Comparison of ENCODE assay signal across 9 mouse cellular contexts in the genomic region with DNA sequence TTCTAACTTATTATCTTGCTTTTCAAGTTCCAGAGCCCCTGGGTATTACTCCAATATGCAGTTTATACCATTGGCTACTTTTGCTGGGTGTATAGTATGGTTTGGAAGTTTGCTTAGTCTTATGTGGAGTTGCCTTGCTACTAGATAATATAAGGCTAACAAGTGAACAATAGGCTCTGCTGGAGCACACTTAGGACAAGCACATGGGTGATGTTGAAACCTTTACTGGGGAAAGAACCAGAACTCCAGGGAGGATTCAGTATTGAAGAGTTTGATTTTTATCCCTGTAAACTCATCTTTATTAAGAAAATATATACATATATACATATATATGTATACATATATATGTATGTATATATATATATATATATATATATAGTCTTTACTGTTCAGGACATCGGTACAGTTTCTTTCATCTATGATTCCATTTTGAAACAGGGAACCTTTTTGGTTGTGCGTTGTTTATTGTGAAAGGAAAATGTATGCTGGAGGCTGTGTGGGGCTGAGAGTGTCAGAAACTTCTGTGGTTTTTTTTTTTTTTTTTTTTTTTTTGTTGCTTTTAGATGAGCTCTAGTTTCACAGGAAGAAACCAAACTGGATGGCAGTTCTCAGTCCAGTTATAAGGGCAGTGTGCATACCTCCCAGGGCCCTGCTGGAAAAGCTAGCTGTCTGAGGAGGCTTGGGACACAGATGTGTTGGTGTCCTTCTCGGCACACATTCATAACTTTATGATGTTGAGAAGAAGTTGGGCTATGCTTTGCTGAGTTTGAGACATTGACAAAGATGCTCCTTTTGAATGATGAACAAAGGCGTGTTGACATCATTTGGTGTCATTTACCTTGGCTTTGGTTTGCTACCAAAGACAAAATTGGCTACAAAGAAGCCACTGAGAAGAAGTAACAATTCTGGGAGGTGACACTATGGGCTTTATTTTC. TPM values are rescaled to one million over a fixed set of nuclear protein-coding genes. Genes with fewer than 3 reads are reported as not detected.
DNase-seq lines count a peak whose midpoint lies in the region; ATAC-seq lines count a peak whose summit lies in the region.
"Had no signal": no experiment of that assay in that cellular context is flagged by ENCODE, and none has a peak within 500 bp of the region (broad histone marks: within the 10 kb centered on the region; RNA-seq: fewer than 3 reads in every experiment).

No protein-coding gene starts in this region.

- peak overlapping the region; percentile 98 for H3K4me3 ChIP-seq in kidney, embryonic 15.5 days (replicated peaks)
- peak overlapping the region; percentile 85 for H3K4me3 ChIP-seq in embryonic facial prominence, embryonic 13.5 days
- peak overlapping the region; percentile 98 for H3K4me3 ChIP-seq in hindbrain, embryonic 14.5 days (replicated peaks; ENCODE audit: low read length)

- 90% methylated on average over 4 of the region's 4 CpGs for WGBS in kidney, embryonic 15.5 days
- WGBS in embryonic facial prominence, embryonic 13.5 days = 90% methylated on average over 4 of the region's 4 CpGs
- WGBS in hindbrain, embryonic 14.5 days = 90% methylated on average over 4 of the region's 4 CpGs

- H3K9ac ChIP-seq in kidney, embryonic 15.5 days = no peak overlapping the region
- H3K9ac ChIP-seq in embryonic facial prominence, embryonic 13.5 days = no peak overlapping the region
- H3K9ac ChIP-seq in hindbrain, embryonic 14.5 days = no peak overlapping the region

- no peaks in the 10 kb centered on the region for H3K27me3 ChIP-seq in kidney, embryonic 15.5 days
- H3K27me3 ChIP-seq in embryonic facial prominence, embryonic 13.5 days = no peaks in the 10 kb centered on the region
- H3K27me3 ChIP-seq in hindbrain, embryonic 14.5 days (ENCODE audit: control insufficient read depth, insufficient read depth, low read length) = no peaks in the 10 kb centered on the region

- no peak for ATAC-seq in kidney, embryonic 15.5 days (replicated peaks; ENCODE audit: low FRiP score)
- no peak for ATAC-seq in embryonic facial prominence, embryonic 13.5 days (ENCODE audit: insufficient number of reproducible peaks, insufficient read depth, low FRiP score, low TSS enrichment, low read depth)
- no peak for ATAC-seq in hindbrain, embryonic 14.5 days (ENCODE audit: low FRiP score)

- H3K27ac ChIP-seq in kidney, embryonic 15.5 days = no peak overlapping the region
- no peak overlapping the region for H3K27ac ChIP-seq in embryonic facial prominence, embryonic 13.5 days
- H3K27ac ChIP-seq in hindbrain, embryonic 14.5 days = no peak overlapping the region

- peaks cover 34% of the 10 kb centered on the region for H3K4me1 ChIP-seq in kidney, embryonic 15.5 days
- H3K4me1 ChIP-seq in embryonic facial prominence, embryonic 13.5 days = peaks cover 33% of the 10 kb centered on the region
- H3K4me1 ChIP-seq in hindbrain, embryonic 14.5 days (replicated peaks; ENCODE audit: control insufficient read depth, insufficient read depth, low read length) = peaks cover 40% of the 10 kb centered on the region

- no peaks in the 10 kb centered on the region for H3K9me3 ChIP-seq in kidney, embryonic 15.5 days (replicated peaks)
- no peaks in the 10 kb centered on the region for H3K9me3 ChIP-seq in embryonic facial prominence, embryonic 13.5 days
- no peaks in the 10 kb centered on the region for H3K9me3 ChIP-seq in hindbrain, embryonic 14.5 days (ENCODE audit: control insufficient read depth, low read length)

- peak overlapping the region; percentile 60 for H3K4me2 ChIP-seq in kidney, embryonic 15.5 days
- H3K4me2 ChIP-seq in embryonic facial prominence, embryonic 13.5 days = peak overlapping the region; percentile 66
- H3K4me2 ChIP-seq in hindbrain, embryonic 14.5 days (replicated peaks) = peak overlapping the region; percentile 68

- peaks cover 31% of the 10 kb centered on the region for H3K36me3 ChIP-seq in kidney, embryonic 15.5 days
- peaks cover 35% of the 10 kb centered on the region for H3K36me3 ChIP-seq in embryonic facial prominence, embryonic 13.5 days
- H3K36me3 ChIP-seq in hindbrain, embryonic 14.5 days (replicated peaks; ENCODE audit: control insufficient read depth, insufficient read depth) = peaks cover 13% of the 10 kb centered on the region; the same call in 1 of the 2 replicates

- no peak for DNase-seq in kidney, postnatal 4 days
- DNase-seq in hindbrain, embryonic 14.5 days (ENCODE audit: low spot score) = no peak
- peak; percentile 63 for DNase-seq in naive thymus-derived CD4-positive, alpha-beta T cell, adult 2 months (ENCODE audit: low read depth)
- no peak for DNase-seq in urinary bladder, adult 18-20 months (ENCODE audit: low spot score in 2 of 2)
- no peak for DNase-seq in cerebellum, adult 18-20 months
- no peak for DNase-seq in right cerebral cortex, adult 2 months (ENCODE audit: low spot score in 2 of 2)
- DNase-seq: cerebellum, adult 11 months had no signal

RNA-seq across cellular contexts. Expression of a gene that starts 2.6 kb away (rescaled TPM):
- 18.1 and 19.3 TPM in 2 replicates for polyA plus RNA-seq in kidney, embryonic 15.5 days (2015; fragmentation: Nextera tagmentation; extraction: Ambion mirVana)
- polyA plus RNA-seq in embryonic facial prominence, embryonic 13.5 days (2015; fragmentation: Nextera tagmentation; extraction: Ambion mirVana) = 16.4 and 18.1 TPM in 2 replicates
- 15.6 and 16.8 TPM in 2 replicates for polyA plus RNA-seq in hindbrain, embryonic 14.5 days (2014; fragmentation: Nextera tagmentation; extraction: Ambion mirVana)
